In genomic region chr4:104637016-104637415, GRCm38 (mm10) we compare ENCODE assay signal across 16 mouse cellular contexts.
"Had no signal": no experiment of that assay in that cellular context is flagged by ENCODE, and none has a peak within 500 bp of the region (broad histone marks: within the 10 kb centered on the region; RNA-seq: fewer than 3 reads in every experiment).

No protein-coding gene starts in this region.

- H3K4me1 ChIP-seq: neural tube, embryonic 15.5 days; stomach, embryonic 15.5 days had no signal

- H3K36me3 ChIP-seq: neural tube, embryonic 13.5 days; neural tube, embryonic 15.5 days; stomach, embryonic 15.5 days had no signal

- H3K27me3 ChIP-seq: neural tube, embryonic 13.5 days; neural tube, embryonic 15.5 days; stomach, embryonic 15.5 days had no signal

- H3K27ac ChIP-seq: neural tube, embryonic 13.5 days; neural tube, embryonic 15.5 days; stomach, embryonic 15.5 days; stomach, postnatal 0 days had no signal

- H3K4me2 ChIP-seq: neural tube, embryonic 13.5 days; neural tube, embryonic 15.5 days; stomach, embryonic 15.5 days had no signal

- DNase-seq: retina, postnatal 1 day; right cerebral cortex, adult 18-20 months; right cerebral cortex, postnatal 14 days; right cerebral cortex, postnatal 25 days; right cerebral cortex, postnatal 4 days; spleen, adult 18-20 months; thymus, adult 18-20 months; thymus, adult 2 months; thymus, postnatal 14 days; thymus, postnatal 25 days; thymus, postnatal 36 days; thymus, postnatal 4 days had no signal

- H3K9ac ChIP-seq: neural tube, embryonic 13.5 days; neural tube, embryonic 15.5 days; stomach, embryonic 15.5 days had no signal

- H3K4me3 ChIP-seq: neural tube, embryonic 13.5 days; neural tube, embryonic 15.5 days; stomach, embryonic 15.5 days had no signal

- H3K9me3 ChIP-seq: neural tube, embryonic 13.5 days; neural tube, embryonic 15.5 days; stomach, embryonic 15.5 days had no signal
